25 mouse cellular contexts compared by ENCODE assay signal in the genomic region with DNA sequence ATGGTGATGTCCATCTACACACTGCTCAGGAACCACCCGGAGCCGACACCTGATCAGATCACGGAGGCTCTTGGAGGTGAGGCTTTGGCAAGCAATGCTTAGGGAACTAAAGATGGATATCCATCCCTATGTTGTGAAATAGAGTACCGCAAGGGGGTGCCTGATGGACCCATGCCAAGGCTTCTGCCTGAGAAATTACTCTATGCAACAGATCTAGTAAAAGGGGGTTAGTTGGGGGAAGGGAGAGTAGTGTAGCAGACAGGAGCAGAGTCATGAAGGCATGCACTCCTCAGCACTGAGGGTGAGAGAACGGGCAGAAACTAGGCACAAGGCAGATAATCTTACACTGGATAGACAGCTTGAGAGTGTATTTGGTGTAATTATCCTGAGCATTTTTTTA. TPM values are rescaled to one million over a fixed set of nuclear protein-coding genes. Genes with fewer than 3 reads are reported as not detected.
DNase-seq lines count a peak whose midpoint lies in the region; ATAC-seq and TF ChIP-seq lines count a peak whose summit lies in the region.
"Had no signal": no experiment of that assay in that cellular context is flagged by ENCODE, and none has a peak within 500 bp of the region (broad histone marks: within the 10 kb centered on the region; RNA-seq: fewer than 3 reads in every experiment).

No protein-coding gene starts in this region.

- no peak for TF ChIP-seq POLR2A in limb, embryonic 14.5 days (IDR thresholded peaks at IDR 0.05; ENCODE audit: borderline replicate concordance, extremely low read depth, insufficient read depth, insufficient read length)

- no peaks in the 10 kb centered on the region for H3K27me3 ChIP-seq in forebrain, embryonic 15.5 days
- no peaks in the 10 kb centered on the region for H3K27me3 ChIP-seq in forebrain, embryonic 11.5 days (ENCODE audit: control insufficient read depth, insufficient read depth, low read length)
- H3K27me3 ChIP-seq in limb, embryonic 14.5 days (ENCODE audit: control insufficient read depth, insufficient read depth, low read length) = no peaks in the 10 kb centered on the region
- H3K27me3 ChIP-seq in limb, embryonic 10.5 days (ENCODE audit: low read depth, poor library complexity, severe bottlenecking) = no peaks in the 10 kb centered on the region
- H3K27me3 ChIP-seq: hindbrain, embryonic 12.5 days; liver, embryonic 12.5 days; stomach, embryonic 15.5 days had no signal

- H3K36me3 ChIP-seq in forebrain, embryonic 15.5 days = no peaks in the 10 kb centered on the region
- H3K36me3 ChIP-seq in forebrain, embryonic 11.5 days (ENCODE audit: control insufficient read depth, insufficient read depth, low read length) = no peaks in the 10 kb centered on the region
- no peaks in the 10 kb centered on the region for H3K36me3 ChIP-seq in limb, embryonic 14.5 days (ENCODE audit: control insufficient read depth, insufficient read depth, low read length)
- H3K36me3 ChIP-seq in limb, embryonic 10.5 days = no peaks in the 10 kb centered on the region
- H3K36me3 ChIP-seq: hindbrain, embryonic 12.5 days; liver, embryonic 12.5 days; midbrain, embryonic 10.5 days; stomach, embryonic 15.5 days had no signal

- H3K4me3 ChIP-seq in forebrain, embryonic 15.5 days = no peak overlapping the region
- H3K4me3 ChIP-seq in forebrain, embryonic 11.5 days (ENCODE audit: low read depth, low read length) = no peak overlapping the region
- no peak overlapping the region for H3K4me3 ChIP-seq in limb, embryonic 14.5 days (replicated peaks; ENCODE audit: low read length)
- no peak overlapping the region for H3K4me3 ChIP-seq in limb, embryonic 10.5 days
- H3K4me3 ChIP-seq: heart, adult 2 months; hindbrain, embryonic 12.5 days; liver, embryonic 12.5 days; midbrain, embryonic 10.5 days; stomach, embryonic 15.5 days had no signal

- H3K27ac ChIP-seq in forebrain, embryonic 15.5 days (replicated peaks) = peak overlapping the region; percentile 58
- H3K27ac ChIP-seq in forebrain, embryonic 11.5 days (ENCODE audit: low read depth, low read length) = no peak overlapping the region
- no peak overlapping the region for H3K27ac ChIP-seq in limb, embryonic 14.5 days (replicated peaks; ENCODE audit: low read depth, low read length)
- H3K27ac ChIP-seq in limb, embryonic 10.5 days = no peak overlapping the region
- H3K27ac ChIP-seq: heart, adult 2 months; hindbrain, embryonic 12.5 days; kidney, postnatal 0 days; liver, embryonic 12.5 days; macrophage; midbrain, embryonic 10.5 days; stomach, embryonic 15.5 days had no signal

- 0 out of 2 replicates have a peak, but pooled peaks have one; percentile 6 for ATAC-seq in cerebellum, adult (ENCODE audit: insufficient number of reproducible peaks, low FRiP score, low TSS enrichment)
- ATAC-seq in forebrain, embryonic 15.5 days (replicated peaks) = peak; percentile 84
- ATAC-seq in forebrain, embryonic 11.5 days (replicated peaks; ENCODE audit: low FRiP score) = no peak
- no peak for ATAC-seq in limb, embryonic 14.5 days (ENCODE audit: low FRiP score, low read depth)
- ATAC-seq: liver, embryonic 12.5 days; Patski had no signal

- 72% methylated on average over 5 of the region's 5 CpGs for WGBS in forebrain, embryonic 15.5 days
- WGBS in forebrain, embryonic 11.5 days = 88% methylated on average over 5 of the region's 5 CpGs
- 54% methylated on average over 5 of the region's 5 CpGs for WGBS in limb, embryonic 14.5 days
- WGBS in limb, embryonic 10.5 days = 89% methylated on average over 5 of the region's 5 CpGs

- H3K9me3 ChIP-seq in forebrain, embryonic 15.5 days = no peaks in the 10 kb centered on the region
- no peaks in the 10 kb centered on the region for H3K9me3 ChIP-seq in forebrain, embryonic 11.5 days (ENCODE audit: control insufficient read depth, low read length)
- no peaks in the 10 kb centered on the region for H3K9me3 ChIP-seq in limb, embryonic 14.5 days (ENCODE audit: control insufficient read depth, low read length)
- no peaks in the 10 kb centered on the region for H3K9me3 ChIP-seq in limb, embryonic 10.5 days (replicated peaks)
- H3K9me3 ChIP-seq: hindbrain, embryonic 12.5 days; liver, embryonic 12.5 days; midbrain, embryonic 10.5 days; stomach, embryonic 15.5 days had no signal

- H3K9ac ChIP-seq in forebrain, embryonic 15.5 days (replicated peaks) = no peak overlapping the region
- no peak overlapping the region for H3K9ac ChIP-seq in forebrain, embryonic 11.5 days (ENCODE audit: low read length)
- H3K9ac ChIP-seq in limb, embryonic 14.5 days (ENCODE audit: low read depth, low read length, severe bottlenecking) = no peak overlapping the region
- H3K9ac ChIP-seq: hindbrain, embryonic 12.5 days; liver, embryonic 12.5 days; stomach, embryonic 15.5 days had no signal

- DNase-seq in cerebellum, adult 8-10 months = no peak
- no peak for DNase-seq in forebrain, embryonic 11.5 days (ENCODE audit: low spot score)
- DNase-seq in limb, embryonic 14.5 days (ENCODE audit: low spot score) = peak; percentile 62
- DNase-seq in limb, embryonic 10.5 days (ENCODE audit: low spot score) = no peak
- DNase-seq in cerebellum, postnatal 14 days = peak; percentile 50 to 65
- no peak for DNase-seq in frontal cortex, postnatal 25 days (ENCODE audit: low spot score in 2 of 2)
- DNase-seq: adrenal gland, adult 8-10 months; gastrocnemius, postnatal 14 days; heart, adult 2 months; kidney, adult 18-20 months; retina, postnatal 1 day; thymus, adult 2 months had no signal

- peaks cover 15% of the 10 kb centered on the region for H3K4me1 ChIP-seq in forebrain, embryonic 15.5 days
- H3K4me1 ChIP-seq in forebrain, embryonic 11.5 days (replicated peaks; ENCODE audit: control insufficient read depth, insufficient read depth, low read length) = no peaks in the 10 kb centered on the region
- peaks cover 9% of the 10 kb centered on the region for H3K4me1 ChIP-seq in limb, embryonic 14.5 days (ENCODE audit: control insufficient read depth, insufficient read depth, low read length)
- peaks cover 5% of the 10 kb centered on the region; the same call in 1 of the 2 replicates for H3K4me1 ChIP-seq in limb, embryonic 10.5 days
- H3K4me1 ChIP-seq: hindbrain, embryonic 12.5 days; liver, embryonic 12.5 days; midbrain, embryonic 10.5 days; stomach, embryonic 15.5 days had no signal

- no peak overlapping the region for H3K4me2 ChIP-seq in forebrain, embryonic 15.5 days (replicated peaks)
- no peak overlapping the region for H3K4me2 ChIP-seq in forebrain, embryonic 11.5 days (ENCODE audit: low read depth, low read length, severe bottlenecking)
- H3K4me2 ChIP-seq in limb, embryonic 14.5 days (replicated peaks; ENCODE audit: low read depth, low read length, severe bottlenecking) = no peak overlapping the region
- H3K4me2 ChIP-seq: hindbrain, embryonic 12.5 days; liver, embryonic 12.5 days; stomach, embryonic 15.5 days had no signal

RNA-seq across cellular contexts. Expression of a gene that starts 11.7 kb away (rescaled TPM):
- polyA plus RNA-seq in forebrain, embryonic 15.5 days (2015; fragmentation: Nextera tagmentation; extraction: Ambion mirVana) = 1.1 and 1.3 TPM in 2 replicates
- 0.07 TPM in 1 of 2 replicates, not detected in the other for polyA plus RNA-seq in forebrain, embryonic 11.5 days (2014; fragmentation: Nextera tagmentation; extraction: Ambion mirVana)
- polyA plus RNA-seq in limb, embryonic 14.5 days (2012; rRNA removed) = 0.37 and 0.78 TPM in 2 replicates
- 1.3 and 2.5 TPM in 2 replicates for polyA plus RNA-seq in limb, embryonic 14.5 days (2014; fragmentation: Nextera tagmentation; extraction: Ambion mirVana)
- 0.04 and 0.14 TPM in 2 replicates for polyA plus RNA-seq in limb, embryonic 10.5 days (2016; fragmentation: Nextera tagmentation; extraction: Ambion mirVana)
- polyA plus RNA-seq: heart, adult 2 months; heart, postnatal 0 days; macrophage; Patski had no signal

RNA-seq across cellular contexts. Expression of a gene that starts 56.2 kb away (rescaled TPM):
- not detected in 2 replicates for polyA plus RNA-seq in forebrain, embryonic 15.5 days (2015; fragmentation: Nextera tagmentation; extraction: Ambion mirVana)
- 0.05 TPM in 1 of 2 replicates, not detected in the other for polyA plus RNA-seq in forebrain, embryonic 11.5 days (2014; fragmentation: Nextera tagmentation; extraction: Ambion mirVana)
- polyA plus RNA-seq in limb, embryonic 14.5 days (2012; rRNA removed) = 0.04 and 0.10 TPM in 2 replicates
- polyA plus RNA-seq in limb, embryonic 14.5 days (2014; fragmentation: Nextera tagmentation; extraction: Ambion mirVana) = 0.06 and 0.12 TPM in 2 replicates
- 0.03 TPM in 1 of 2 replicates, not detected in the other for polyA plus RNA-seq in limb, embryonic 10.5 days (2016; fragmentation: Nextera tagmentation; extraction: Ambion mirVana)
- polyA plus RNA-seq: heart, adult 2 months; heart, postnatal 0 days; limb, embryonic 11.5 days; liver, embryonic 12.5 days; lung, embryonic 16.5 days; midbrain, embryonic 10.5 days; neural tube, embryonic 11.5 days had no signal

Comparison
In these comparisons a context has a peak if more than half of its experiments do, and no peak if none do; other contexts are left out.
1. ATAC-seq: peak in cerebellum, adult (single experiment) and forebrain, embryonic 15.5 days (single experiment); none in forebrain, embryonic 11.5 days (single experiment) and limb, embryonic 14.5 days (single experiment).
2. DNase-seq: peak in limb, embryonic 14.5 days (single experiment) and cerebellum, postnatal 14 days (2 of 2); none in cerebellum, adult 8-10 months (single experiment), forebrain, embryonic 11.5 days (single experiment), limb, embryonic 10.5 days (single experiment) and frontal cortex, postnatal 25 days (0 of 2).